In genomic region chr13:55420933-55421800, GRCm38 (mm10) we compare ENCODE assay signal across 8 mouse cellular contexts. TPM values are rescaled to one million over a fixed set of nuclear protein-coding genes. Genes with fewer than 3 reads are reported as not detected.
DNase-seq lines count a peak whose midpoint lies in the region; ATAC-seq and TF ChIP-seq lines count a peak whose summit lies in the region.
"Had no signal": no experiment of that assay in that cellular context is flagged by ENCODE, and none has a peak within 500 bp of the region (broad histone marks: within the 10 kb centered on the region; RNA-seq: fewer than 3 reads in every experiment).

No protein-coding gene starts in this region.

- H3K27ac ChIP-seq in embryonic facial prominence, embryonic 10.5 days (replicated peaks), result 0 out of 2 replicates have a peak overlapping the region, but pooled peaks have one; percentile 31
- no peak overlapping the region for H3K27ac ChIP-seq in kidney, adult 2 months (ENCODE audit: insufficient read depth, low read depth, low read length)
- no peak overlapping the region for H3K27ac ChIP-seq in limb, embryonic 12.5 days
- H3K27ac ChIP-seq in midbrain, embryonic 12.5 days (replicated peaks), result no peak overlapping the region
- no peak overlapping the region for H3K27ac ChIP-seq in spleen, adult 2 months (ENCODE audit: insufficient read depth, low read length)

- WGBS in embryonic facial prominence, embryonic 10.5 days, result 18% methylated on average over 35 of the region's 35 CpGs
- 10% methylated on average over 35 of the region's 35 CpGs for WGBS in kidney, adult 2 months
- WGBS in limb, embryonic 12.5 days, result 11% methylated on average over 35 of the region's 35 CpGs
- 15% methylated on average over 35 of the region's 35 CpGs for WGBS in midbrain, embryonic 12.5 days
- 10% methylated on average over 35 of the region's 35 CpGs for WGBS in spleen, adult 2 months

- no peaks in the 10 kb centered on the region for H3K9me3 ChIP-seq in embryonic facial prominence, embryonic 10.5 days
- no peaks in the 10 kb centered on the region for H3K9me3 ChIP-seq in limb, embryonic 12.5 days
- H3K9me3 ChIP-seq in midbrain, embryonic 12.5 days, result no peaks in the 10 kb centered on the region

- peaks cover 25% of the 10 kb centered on the region for H3K4me1 ChIP-seq in embryonic facial prominence, embryonic 10.5 days
- no peaks in the 10 kb centered on the region for H3K4me1 ChIP-seq in kidney, adult 2 months (ENCODE audit: control insufficient read depth, insufficient read depth, low read length)
- peaks cover 10% of the 10 kb centered on the region for H3K4me1 ChIP-seq in limb, embryonic 12.5 days (replicated peaks)
- H3K4me1 ChIP-seq in midbrain, embryonic 12.5 days, result peaks cover 23% of the 10 kb centered on the region
- H3K4me1 ChIP-seq in spleen, adult 2 months (ENCODE audit: control insufficient read depth, insufficient read depth, insufficient read length), result peaks cover 21% of the 10 kb centered on the region

- peak overlapping the region; percentile 45 for H3K4me3 ChIP-seq in embryonic facial prominence, embryonic 10.5 days
- peak overlapping the region; percentile 13; the same call in 1 of the 2 replicates for H3K4me3 ChIP-seq in kidney, adult 2 months (ENCODE audit: insufficient read depth, low read depth, low read length)
- peak overlapping the region; percentile 21 for H3K4me3 ChIP-seq in limb, embryonic 12.5 days (replicated peaks)
- peak overlapping the region; percentile 13; the same call in 1 of the 2 replicates for H3K4me3 ChIP-seq in midbrain, embryonic 12.5 days
- peak overlapping the region; percentile 20; the same call in 1 of the 2 replicates for H3K4me3 ChIP-seq in spleen, adult 2 months (ENCODE audit: extremely low read depth, insufficient read depth, insufficient read length)

- TF ChIP-seq POLR2A in kidney, adult 2 months (IDR thresholded peaks at IDR 0.05; ENCODE audit: low read depth, low read length), result no peak
- no peak for TF ChIP-seq POLR2A in spleen, adult 2 months (IDR thresholded peaks at IDR 0.05; ENCODE audit: low read depth, low read length)

- peak overlapping the region; percentile 32; the same call in 1 of the 2 replicates for H3K9ac ChIP-seq in limb, embryonic 12.5 days (replicated peaks)
- peak overlapping the region; percentile 8; the same call in 1 of the 2 replicates for H3K9ac ChIP-seq in midbrain, embryonic 12.5 days (replicated peaks)

- no peak; the same call in 1 of the 2 replicates for ATAC-seq in limb, embryonic 12.5 days (ENCODE audit: insufficient number of reproducible peaks, insufficient read depth, low FRiP score, low TSS enrichment, low read depth)
- ATAC-seq in midbrain, embryonic 12.5 days (ENCODE audit: low FRiP score, low read depth), result peak; percentile 79

- H3K36me3 ChIP-seq in embryonic facial prominence, embryonic 10.5 days (replicated peaks), result no peaks in the 10 kb centered on the region
- no peaks in the 10 kb centered on the region for H3K36me3 ChIP-seq in kidney, adult 2 months (ENCODE audit: control insufficient read depth, insufficient read depth, low read length)
- no peaks in the 10 kb centered on the region for H3K36me3 ChIP-seq in limb, embryonic 12.5 days
- H3K36me3 ChIP-seq in midbrain, embryonic 12.5 days, result no peaks in the 10 kb centered on the region
- no peaks in the 10 kb centered on the region for H3K36me3 ChIP-seq in spleen, adult 2 months (ENCODE audit: control insufficient read depth, insufficient read depth, low read length)

- peak overlapping the region; percentile 51 for H3K4me2 ChIP-seq in limb, embryonic 12.5 days
- H3K4me2 ChIP-seq in midbrain, embryonic 12.5 days (replicated peaks), result peak overlapping the region; percentile 35

- H3K27me3 ChIP-seq in embryonic facial prominence, embryonic 10.5 days (replicated peaks; ENCODE audit: low read depth, poor library complexity, severe bottlenecking), result peaks cover 61% of the 10 kb centered on the region
- no peaks in the 10 kb centered on the region for H3K27me3 ChIP-seq in kidney, adult 2 months (replicated peaks; ENCODE audit: control insufficient read depth, insufficient read depth, low read length)
- peaks cover 63% of the 10 kb centered on the region for H3K27me3 ChIP-seq in limb, embryonic 12.5 days
- H3K27me3 ChIP-seq in midbrain, embryonic 12.5 days, result peaks cover 60% of the 10 kb centered on the region
- peaks cover 7% of the 10 kb centered on the region; the same call in 1 of the 2 replicates for H3K27me3 ChIP-seq in spleen, adult 2 months (ENCODE audit: control insufficient read depth, insufficient read depth, low read length)

- peak; percentile 80 for DNase-seq in adrenal gland, postnatal 10 days
- peak; percentile 76 for DNase-seq in embryonic facial prominence, embryonic 10.5 days (ENCODE audit: low spot score)
- DNase-seq in heart, adult 9 months (ENCODE audit: low spot score in 2 of 2), result peak; percentile 72 to 73
- peak; percentile 70 for DNase-seq in kidney, adult 2 months
- DNase-seq in spleen, adult 2 months (ENCODE audit: low read depth in 1 of 2, low spot score in 2 of 2), result peak; percentile 53 to 78

- peak; percentile 82 for TF ChIP-seq CTCF in kidney, adult 2 months (conservative IDR thresholded peaks at IDR 0.05; ENCODE audit: insufficient read depth, insufficient read length, low read depth, low read length)
- TF ChIP-seq CTCF in spleen, adult 2 months (IDR thresholded peaks at IDR 0.05; ENCODE audit: extremely low read depth, insufficient read depth, insufficient read length, insufficient replicate concordance), result peak; percentile 92; the same call in 1 of the 2 replicates

RNA-seq across cellular contexts. Expression of gene F12, which starts 5.4 kb away (rescaled TPM):
- 100 to 1,000 TPM in 1 of 2 experiments, 10 to 100 TPM in 1; 39.7 to 101 TPM for total RNA-seq in adrenal gland, postnatal 10 days (2021)
- 0.13 TPM in 1 of 2 replicates, not detected in the other for polyA plus RNA-seq in embryonic facial prominence, embryonic 10.5 days (2016; fragmentation: Nextera tagmentation; extraction: Ambion mirVana)
- 0.03 and 0.07 TPM in 2 replicates for polyA plus RNA-seq in kidney, adult 2 months (2012; rRNA removed)
- polyA plus RNA-seq in limb, embryonic 12.5 days (2016; fragmentation: Nextera tagmentation; extraction: Ambion mirVana), result 0.18 TPM in 1 of 2 replicates, not detected in the other
- polyA plus RNA-seq in midbrain, embryonic 12.5 days (2016; fragmentation: Nextera tagmentation; extraction: Ambion mirVana), result not detected in 2 replicates
- polyA plus RNA-seq in spleen, adult 2 months (2012; rRNA removed), result 0.64 and 1.6 TPM in 2 replicates

RNA-seq across cellular contexts. Expression of gene Pfn3, which starts 6.1 kb away (rescaled TPM):
- not detected for total RNA-seq in adrenal gland, postnatal 10 days (2021)
- polyA plus RNA-seq in embryonic facial prominence, embryonic 10.5 days (2016; fragmentation: Nextera tagmentation; extraction: Ambion mirVana), result not detected in 2 replicates
- polyA plus RNA-seq in kidney, adult 2 months (2012; rRNA removed), result not detected in 2 replicates
- not detected in 2 replicates for polyA plus RNA-seq in limb, embryonic 12.5 days (2016; fragmentation: Nextera tagmentation; extraction: Ambion mirVana)
- polyA plus RNA-seq in midbrain, embryonic 12.5 days (2016; fragmentation: Nextera tagmentation; extraction: Ambion mirVana), result not detected in 2 replicates
- not detected in 2 replicates for polyA plus RNA-seq in spleen, adult 2 months (2012; rRNA removed)
- total RNA-seq: gastrocnemius, postnatal 4 days had no signal

RNA-seq across cellular contexts. Expression of gene Slc34a1, which starts 23.2 kb away (rescaled TPM):
- under 1 TPM in 1 of 2 experiments, not detected in 1; 0.42 TPM for total RNA-seq in adrenal gland, postnatal 10 days (2021)
- polyA plus RNA-seq in embryonic facial prominence, embryonic 10.5 days (2016; fragmentation: Nextera tagmentation; extraction: Ambion mirVana), result not detected in 2 replicates
- polyA plus RNA-seq in kidney, adult 2 months (2012; rRNA removed), result 9,073 and 10,701 TPM in 2 replicates
- polyA plus RNA-seq in limb, embryonic 12.5 days (2016; fragmentation: Nextera tagmentation; extraction: Ambion mirVana), result not detected in 2 replicates
- 0.06 TPM in 1 of 2 replicates, not detected in the other for polyA plus RNA-seq in midbrain, embryonic 12.5 days (2016; fragmentation: Nextera tagmentation; extraction: Ambion mirVana)
- 0.87 and 2.2 TPM in 2 replicates for polyA plus RNA-seq in spleen, adult 2 months (2012; rRNA removed)
- total RNA-seq: gastrocnemius, postnatal 4 days had no signal

RNA-seq across cellular contexts. Expression of gene Grk6, which starts 23.7 kb away (rescaled TPM):
- 10 to 100 TPM; 40.2 to 47.0 TPM for total RNA-seq in adrenal gland, postnatal 10 days (2021)
- polyA plus RNA-seq in embryonic facial prominence, embryonic 10.5 days (2016; fragmentation: Nextera tagmentation; extraction: Ambion mirVana), result 65.2 and 65.6 TPM in 2 replicates
- 23.4 and 27.4 TPM in 2 replicates for polyA plus RNA-seq in kidney, adult 2 months (2012; rRNA removed)
- polyA plus RNA-seq in limb, embryonic 12.5 days (2016; fragmentation: Nextera tagmentation; extraction: Ambion mirVana), result 66.6 and 69.1 TPM in 2 replicates
- 53.1 and 58.5 TPM in 2 replicates for polyA plus RNA-seq in midbrain, embryonic 12.5 days (2016; fragmentation: Nextera tagmentation; extraction: Ambion mirVana)
- 189 and 229 TPM in 2 replicates for polyA plus RNA-seq in spleen, adult 2 months (2012; rRNA removed)

RNA-seq across cellular contexts. Expression of gene Prr7, which starts 42.9 kb away (rescaled TPM):
- 1 to 10 TPM; 3.7 to 4.2 TPM for total RNA-seq in adrenal gland, postnatal 10 days (2021)
- 0.54 TPM in 2 replicates for polyA plus RNA-seq in embryonic facial prominence, embryonic 10.5 days (2016; fragmentation: Nextera tagmentation; extraction: Ambion mirVana)
- polyA plus RNA-seq in kidney, adult 2 months (2012; rRNA removed), result 0.64 and 0.81 TPM in 2 replicates
- polyA plus RNA-seq in limb, embryonic 12.5 days (2016; fragmentation: Nextera tagmentation; extraction: Ambion mirVana), result 0.67 and 1.1 TPM in 2 replicates
- 2.0 and 2.3 TPM in 2 replicates for polyA plus RNA-seq in midbrain, embryonic 12.5 days (2016; fragmentation: Nextera tagmentation; extraction: Ambion mirVana)
- polyA plus RNA-seq in spleen, adult 2 months (2012; rRNA removed), result 16.2 and 33.9 TPM in 2 replicates

Comparison
In these comparisons a context has a peak if more than half of its experiments do, and no peak if none do; other contexts are left out.
1. RNA of gene Slc34a1, which starts 23.2 kb away (polyA plus RNA-seq): 9,073 to 10,701 TPM in kidney, adult 2 months; 0.87 to 2.2 TPM in spleen, adult 2 months, 0.06 TPM in midbrain, embryonic 12.5 days, not detected in limb, embryonic 12.5 days and not detected in embryonic facial prominence, embryonic 10.5 days; every median in the first group is over 1,000 times any median in the second.
2. Peak in every context shown above with its lines, with median percentiles within 50 percentile points of each other: DNase-seq and H3K4me3 ChIP-seq.